Mouse (Mus musculus): ENCODE measurements at regions not wholly inside any gene's neighbourhood (a gene's known extent, or its start where the extent isn't known, plus 50 kb on each side); places are given as distances from the start of the nearest gene placed in this dataset.

- TF ChIP-seq EP300 (IDR thresholded peaks at IDR 0.05; ENCODE audit: low read length), result no peak
- no peak for TF ChIP-seq RAD21 (IDR thresholded peaks at IDR 0.05; ENCODE audit: low read depth, low read length)
- no peak for TF ChIP-seq CTCF (conservative IDR thresholded peaks at IDR 0.05 in 1 of 2, IDR thresholded peaks at IDR 0.05 in 1 of 2; ENCODE audit: low read depth in 2 of 2, low read length in 2 of 2)
- no peak for TF ChIP-seq POLR2A (IDR thresholded peaks at IDR 0.05; ENCODE audit: low read depth, low read length)
- no peak for TF ChIP-seq MAX (IDR thresholded peaks at IDR 0.05; ENCODE audit: low read length)
- TF ChIP-seq UBTF (IDR thresholded peaks at IDR 0.05; ENCODE audit: low read depth, low read length), result no peak
- TF ChIP-seq MAZ (IDR thresholded peaks at IDR 0.05; ENCODE audit: low read depth, low read length), result no peak
- no peak for TF ChIP-seq SMC3 (IDR thresholded peaks at IDR 0.05; ENCODE audit: low read depth, low read length)
- TF ChIP-seq HCFC1 (IDR thresholded peaks at IDR 0.05; ENCODE audit: low read depth, low read length), result no peak
Observed at GRCm38 (mm10) chr9:47242526-47242925, 244.0 kb downstream of the Gm4791 start.
